Mouse (Mus musculus) CH12.LX (cell line): ENCODE results near the gene Anp32b. TPM values are rescaled to one million over a fixed set of nuclear protein-coding genes. Genes with fewer than 3 reads are reported as not detected.

Experiments
- DNase-seq: peaks from one replicate; pipeline ENCODE4 v3.0.0-alpha.2; 2013; ENCODE audit errors: extremely low read depth
- H3K27ac ChIP-seq: 2 replicates; pipeline ENCODE4 v1.5.1; 2012; ENCODE audit warnings: low read depth, mild to moderate bottlenecking, control low read depth, moderate library complexity; ENCODE audit not compliant: insufficient read depth
- H3K27me3 ChIP-seq: replicated peaks from 2 replicates; pipeline ENCODE3; 2012; ENCODE audit warnings: inconsistent platforms
- H3K36me3 ChIP-seq, 2 experiments: replicated peaks in 1 of 2; 2 replicates each; pipeline versions ENCODE3 to v1.6.1; 2012; ENCODE audit warnings: inconsistent platforms in 1 of 2, low read length in 1 of 2, mild to moderate bottlenecking in 1 of 2, mixed read lengths in 1 of 2, moderate library complexity in 1 of 2; ENCODE audit not compliant: control insufficient read depth in 1 of 2, insufficient read depth in 1 of 2
- H3K4me1 ChIP-seq, 2 experiments: 2 replicates each; pipeline ENCODE4 v1.6.1; 2012; ENCODE audit warnings: inconsistent platforms in 1 of 2, moderate library complexity in 1 of 2; ENCODE audit not compliant: insufficient read depth in 2 of 2, control insufficient read depth in 1 of 2
- H3K4me2 ChIP-seq: 2 replicates; pipeline ENCODE4 v1.6.1; 2012; ENCODE audit warnings: low read depth, mild to moderate bottlenecking, control low read depth; ENCODE audit not compliant: poor library complexity, insufficient read depth, severe bottlenecking
- H3K4me3 ChIP-seq, 3 experiments: fragments of 150-350 bp in 1 of 3; sonication (generic) in 1 of 3; replicated peaks in 1 of 3; 2 replicates each; pipeline versions ENCODE3 to v1.5.1; 2011 to 2012; ENCODE audit warnings: low read depth in 2 of 3, low read length in 2 of 3, mild to moderate bottlenecking in 2 of 3, moderate library complexity in 2 of 3, control low read depth in 1 of 3, improper control_type of control experiment in 1 of 3, inconsistent platforms in 1 of 3, mixed read lengths in 1 of 3; ENCODE audit not compliant: poor library complexity in 1 of 3
- H3K79me2 ChIP-seq: replicated peaks from 2 replicates; pipeline ENCODE4 v1.6.1; 2012; ENCODE audit warnings: mild to moderate bottlenecking, moderate library complexity; ENCODE audit not compliant: control insufficient read depth, poor library complexity, insufficient read depth, severe bottlenecking; ENCODE audit errors: extremely low read depth
- H3K9ac ChIP-seq: 2 replicates; pipeline ENCODE4 v1.6.1; 2012; ENCODE audit warnings: low read depth, mild to moderate bottlenecking, control low read depth, moderate library complexity; ENCODE audit not compliant: insufficient read depth
- H3K9me3 ChIP-seq: replicated peaks from 2 replicates; pipeline ENCODE3; 2012; ENCODE audit warnings: low read length, inconsistent platforms, mixed read lengths
- BHLHE40 ChIP-seq: IDR thresholded peaks from 2 replicates; pipeline ENCODE4 v1.6.1; 2011; ENCODE audit warnings: mild to moderate bottlenecking, low read depth, low read length, improper control_type of control experiment
- CHD1 ChIP-seq: IDR thresholded peaks from 2 replicates; pipeline ENCODE4 v1.6.1; 2012; ENCODE audit warnings: low read depth, low read length, improper control_type of control experiment, inconsistent platforms
- ELF1 ChIP-seq: IDR thresholded peaks from 2 replicates; pipeline ENCODE4 v1.6.1; 2014; ENCODE audit warnings: low read depth, mild to moderate bottlenecking, inconsistent platforms, low read length, improper control_type of control experiment
- HCFC1 ChIP-seq: IDR thresholded peaks from 2 replicates; pipeline ENCODE4 v1.6.1; 2012; ENCODE audit warnings: low read depth, mild to moderate bottlenecking, inconsistent platforms, low read length, improper control_type of control experiment
- IRF4 ChIP-seq: IDR thresholded peaks from 2 replicates; pipeline ENCODE4 v1.6.1; 2014; ENCODE audit warnings: low read depth, mild to moderate bottlenecking, inconsistent platforms, low read length, improper control_type of control experiment
- JUN ChIP-seq: IDR thresholded peaks from 2 replicates; pipeline ENCODE4 v1.6.1; 2011; ENCODE audit warnings: low read depth, mild to moderate bottlenecking, low read length, improper control_type of control experiment, moderate library complexity; ENCODE audit not compliant: insufficient read depth
- JUND ChIP-seq: conservative IDR thresholded peaks from 2 replicates; pipeline ENCODE4 v1.6.1; 2011; ENCODE audit warnings: low read depth, low read length, improper control_type of control experiment
- MAX ChIP-seq: IDR thresholded peaks from 2 replicates; pipeline ENCODE4 v1.6.1; 2011; ENCODE audit warnings: low read length, improper control_type of control experiment
- MXI1 ChIP-seq: IDR thresholded peaks from 2 replicates; pipeline ENCODE4 v1.6.1; 2011; ENCODE audit warnings: mild to moderate bottlenecking, low read depth, low read length, improper control_type of control experiment
- MYC ChIP-seq: IDR thresholded peaks from 2 replicates; pipeline ENCODE4 v1.6.1; 2011; ENCODE audit warnings: low read depth, mild to moderate bottlenecking, improper control_type of control experiment, low read length
- PAX5 ChIP-seq: IDR thresholded peaks from 2 replicates; pipeline ENCODE4 v1.6.1; 2012; ENCODE audit warnings: low read length, inconsistent platforms, mixed read lengths
- POLR2A ChIP-seq: IDR thresholded peaks from 2 replicates; pipeline ENCODE4 v1.6.1; 2011; ENCODE audit warnings: low read depth, mild to moderate bottlenecking, improper control_type of control experiment, low read length
- POLR2AphosphoS2 ChIP-seq: IDR thresholded peaks from 2 replicates; pipeline ENCODE4 v1.6.1; 2011; ENCODE audit warnings: low read depth, low read length, improper control_type of control experiment
- RCOR1 ChIP-seq: conservative IDR thresholded peaks from 2 replicates; pipeline ENCODE4 v1.6.1; 2012; ENCODE audit warnings: low read depth, mild to moderate bottlenecking, inconsistent platforms, low read length, improper control_type of control experiment
- SMC3 ChIP-seq: IDR thresholded peaks from 2 replicates; pipeline ENCODE4 v1.6.1; 2011; ENCODE audit warnings: low read depth, low read length, improper control_type of control experiment
- TBP ChIP-seq: conservative IDR thresholded peaks from 2 replicates; pipeline ENCODE4 v1.6.1; 2011; ENCODE audit warnings: low read depth, low read length, improper control_type of control experiment
- TCF12 ChIP-seq: IDR thresholded peaks from 2 replicates; pipeline ENCODE4 v1.6.1; 2014; ENCODE audit warnings: low read depth, mild to moderate bottlenecking, inconsistent platforms, low read length, improper control_type of control experiment
- USF1 ChIP-seq: IDR thresholded peaks from 2 replicates; pipeline ENCODE4 v1.6.1; 2014; ENCODE audit warnings: low read depth, mild to moderate bottlenecking, inconsistent platforms, low read length, improper control_type of control experiment
- USF2 ChIP-seq: conservative IDR thresholded peaks from 2 replicates; pipeline ENCODE4 v1.6.1; 2011; ENCODE audit warnings: low read depth, low read length, improper control_type of control experiment
- ZC3H11A ChIP-seq: IDR thresholded peaks from 2 replicates; pipeline ENCODE4 v1.6.1; 2012; ENCODE audit warnings: low read depth, mild to moderate bottlenecking, inconsistent platforms, low read length, improper control_type of control experiment
- ZKSCAN1 ChIP-seq: IDR thresholded peaks from 2 replicates; pipeline ENCODE4 v1.6.1; 2012; ENCODE audit warnings: low read depth, inconsistent platforms, low read length, improper control_type of control experiment, borderline replicate concordance
- ZMIZ1 ChIP-seq: IDR thresholded peaks from 2 replicates; pipeline ENCODE4 v1.6.1; 2012; ENCODE audit warnings: low read depth, mild to moderate bottlenecking, inconsistent platforms, low read length, improper control_type of control experiment
- dilution Hi-C: fragments of 300-500 bp; cut with MboI; formaldehyde crosslinking; loops from 2 replicates; pipeline ENCODE4 v1.14.3; 2020; ENCODE audit warnings: low sequenced_read_pairs; ENCODE audit not compliant: extremely low pct_unique_long_range_greater_than_20kb, extremely low pct_ligation_motif_present
- in situ Hi-C: fragments of 300-500 bp; cut with MboI; formaldehyde crosslinking; loops from 3 replicates; pipeline ENCODE4 v1.14.3; 2019; ENCODE audit warnings: low sequenced_read_pairs, low pct_ligation_motif_present, low pct_unique_long_range_greater_than_20kb, mixed read lengths
- polyA plus RNA-seq: library from polyadenylated mRNA; unstranded; fragments of >175 nt; gene quantifications from 2 replicates; pipeline ENCODE4 v1.2.1, GENCODE M21; 2012; ENCODE audit warnings: low read depth; ENCODE audit not compliant: insufficient read length
- total RNA-seq, 2 experiments: library from RNA; depleted of rRNA; stranded (reverse); fragments of 300-350 nt in 1 of 2; fragments of >200 nt in 1 of 2; gene quantifications; 2 replicates each; pipeline ENCODE4 v1.2.3; 2012 to 2014

The Anp32b gene
- total and polyA plus RNA-seq, 3 experiments = 29.4 to 864 (median 37.5) TPM

DNA sequence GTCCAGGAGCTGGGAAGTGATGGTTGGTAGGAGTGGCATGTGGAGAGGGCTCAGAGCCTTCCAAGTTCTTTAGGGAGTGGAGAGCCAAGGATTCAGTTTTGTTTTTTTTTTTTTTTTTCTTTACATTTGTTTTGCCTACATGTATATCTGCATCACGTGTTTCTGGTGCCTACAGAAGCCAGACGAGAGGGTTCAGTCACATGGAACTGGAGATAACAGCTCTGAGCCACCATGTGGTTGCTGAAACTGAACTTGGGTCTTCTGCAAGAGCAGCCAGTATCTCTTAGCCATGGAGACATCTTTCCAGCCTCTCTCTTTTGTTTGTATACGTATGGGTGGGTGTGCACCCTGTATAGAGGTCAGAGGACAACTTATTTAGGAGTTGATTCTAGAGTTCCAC is 53.2 kb downstream of the Anp32b start:
- H3K4me2 ChIP-seq = no peak overlapping the region
- H3K27ac ChIP-seq = no peak overlapping the region
- H3K36me3 ChIP-seq = peaks cover 75 to 89% of the 10 kb centered on the region in 2 experiments
- peaks cover 6% of the 10 kb centered on the region in 2 experiments; a peak in 2 of 4 replicates for H3K4me1 ChIP-seq
- H3K9ac ChIP-seq = no peak overlapping the region
- peaks cover 3% of the 10 kb centered on the region for H3K9me3 ChIP-seq
- H3K27me3 ChIP-seq = no peaks in the 10 kb centered on the region
- no peak for DNase-seq
- no peak for TF ChIP-seq TCF12
- TF ChIP-seq ZKSCAN1 = no peak
- TF ChIP-seq TBP = no peak
- no peak for TF ChIP-seq ZMIZ1
- no peak overlapping the region for H3K4me3 ChIP-seq
- in situ Hi-C loops (no loop called here), dilution Hi-C loops (no loop called here)
- no peaks in the 10 kb centered on the region for H3K79me2 ChIP-seq

GRCm38 (mm10) chr4:46505361-46506057 is 54.8 kb downstream of the Anp32b start:
- in situ Hi-C loops (no loop called here), dilution Hi-C loops (no loop called here)
- Histone ChIP-seq H3K36me3 (peaks cover 61 to 77% of the 10 kb centered on the region in 2 experiments), H3K4me1 (peaks cover 6% of the 10 kb centered on the region in 2 experiments; a peak in 2 of 4 replicates), H3K27me3 (no peaks in the 10 kb centered on the region), H3K4me2 (no peak overlapping the region), H3K27ac (peak overlapping the region; percentile 30; the same call in 1 of the 2 replicates), H3K9ac (no peak overlapping the region), H3K9me3 (peaks cover 3% of the 10 kb centered on the region), H3K79me2 (no peaks in the 10 kb centered on the region), H3K4me3 (no peak overlapping the region)
- peak; percentile 61; the same call in 1 of the 2 replicates for TF ChIP-seq POLR2AphosphoS2
- TF ChIP-seq BHLHE40 = no peak
- no peak for DNase-seq

DNA sequence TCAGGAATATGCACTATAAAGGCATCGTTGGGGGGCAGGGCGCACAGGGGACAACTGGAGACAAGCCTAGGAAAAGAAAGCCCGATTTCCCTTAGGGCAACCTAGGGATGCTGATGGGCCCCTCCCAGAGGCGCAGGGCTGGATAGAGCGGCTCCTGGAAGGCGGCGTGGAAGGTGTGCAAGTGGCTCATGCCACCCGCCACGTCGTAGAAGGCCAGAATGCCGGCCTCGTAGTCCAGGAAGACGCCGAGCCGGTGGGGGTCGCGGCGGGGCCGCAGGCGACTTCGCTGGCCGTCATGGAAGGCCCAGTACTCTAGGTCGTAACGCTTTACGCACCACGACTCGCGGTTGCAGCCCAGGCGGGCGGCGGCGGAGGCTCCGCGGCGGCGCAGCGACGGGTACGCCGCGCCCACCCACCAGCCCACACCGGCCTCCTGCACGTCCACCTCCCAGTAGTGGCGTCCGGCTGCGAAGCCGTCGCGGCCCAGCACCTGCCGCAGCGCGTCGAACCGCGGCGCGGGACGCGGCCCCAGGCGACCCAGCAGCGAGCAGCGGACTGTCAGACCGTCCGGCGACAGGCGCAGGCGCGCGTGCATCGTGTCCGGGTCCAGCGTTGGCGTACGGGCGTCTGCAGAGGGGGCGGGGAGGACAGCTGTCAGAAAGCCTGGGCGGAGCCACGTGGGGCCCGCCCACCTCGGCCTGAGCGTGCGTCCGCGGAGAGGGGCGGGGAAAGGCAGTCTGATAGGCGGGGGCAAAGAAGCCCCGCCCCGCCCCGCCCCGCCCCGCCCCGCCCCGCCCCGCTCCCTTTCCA is 56.3 kb downstream of the Anp32b start:
- in situ Hi-C loops = no loop called here
- peak overlapping the region in 2 of 3 experiments; percentile 32 to 63 for H3K4me3 ChIP-seq
- H3K27me3 ChIP-seq = no peaks in the 10 kb centered on the region
- H3K9ac ChIP-seq = no peak overlapping the region
- no peaks in the 10 kb centered on the region for H3K79me2 ChIP-seq
- DNase-seq = peak; percentile 70
- H3K27ac ChIP-seq = peak overlapping the region; percentile 19; the same call in 1 of the 2 replicates
- dilution Hi-C loops = no loop called here
- H3K9me3 ChIP-seq = peaks cover 3% of the 10 kb centered on the region
- H3K4me2 ChIP-seq = peak overlapping the region; percentile 10; the same call in 1 of the 2 replicates
- H3K4me1 ChIP-seq = peaks cover 6% of the 10 kb centered on the region in 2 experiments; a peak in 2 of 4 replicates
- peaks cover 53 to 67% of the 10 kb centered on the region in 2 experiments for H3K36me3 ChIP-seq
- no peak for TF ChIP-seq JUND
- no peak for TF ChIP-seq USF2
- peak; percentile 21; the same call in 1 of the 2 replicates for TF ChIP-seq USF1
- TF ChIP-seq JUN = no peak
- TF ChIP-seq POLR2A = peak; percentile 41; the same call in 1 of the 2 replicates
- TF ChIP-seq MXI1 = peak; percentile 49; the same call in 1 of the 2 replicates
- no peak for TF ChIP-seq MYC
- TF ChIP-seq RCOR1 = no peak
- no peak for TF ChIP-seq IRF4
- TF ChIP-seq HCFC1 = no peak
- no peak for TF ChIP-seq ZMIZ1
- TF ChIP-seq CHD1 = no peak
- TF ChIP-seq ZKSCAN1 = no peak
- no peak for TF ChIP-seq SMC3
- no peak for TF ChIP-seq TBP
- TF ChIP-seq ZC3H11A = no peak
- TF ChIP-seq ELF1 = no peak
- no peak for TF ChIP-seq PAX5
- TF ChIP-seq MAX = no peak
